Comparison of ENCODE assay signal across 21 mouse cellular contexts in genomic region chr4:155505671-155506295, GRCm38 (mm10). TPM values are rescaled to one million over a fixed set of nuclear protein-coding genes. Genes with fewer than 3 reads are reported as not detected.
"Had no signal": no experiment of that assay in that cellular context is flagged by ENCODE, and none has a peak within 500 bp of the region (broad histone marks: within the 10 kb centered on the region; RNA-seq: fewer than 3 reads in every experiment).

No protein-coding gene starts in this region.

- DNase-seq: kidney, adult 8-10 months; kidney, postnatal 14 days; kidney, postnatal 4 days; layer of hippocampus, adult 9-11 months; left cerebral cortex, postnatal 4 days; liver, postnatal 0 days; lung, embryonic 14.5 days; thymus, adult 2 months; thymus, postnatal 14 days; thymus, postnatal 4 days had no signal

- H3K9ac ChIP-seq: limb, embryonic 12.5 days; limb, embryonic 15.5 days; liver, embryonic 14.5 days; liver, postnatal 0 days; lung, embryonic 14.5 days; midbrain, embryonic 12.5 days; neural tube, embryonic 13.5 days had no signal

- H3K9me3 ChIP-seq: limb, embryonic 12.5 days; limb, embryonic 15.5 days; midbrain, embryonic 12.5 days; neural tube, embryonic 13.5 days had no signal

- H3K27ac ChIP-seq: left cerebral cortex, adult 2 months; limb, embryonic 12.5 days; limb, embryonic 15.5 days; liver, embryonic 14.5 days; macrophage; midbrain, embryonic 12.5 days; neural tube, embryonic 13.5 days had no signal

- H3K4me3 ChIP-seq: left cerebral cortex, adult 2 months; limb, embryonic 12.5 days; limb, embryonic 15.5 days; midbrain, embryonic 12.5 days; myocyte; neural tube, embryonic 13.5 days had no signal

- ATAC-seq: intestine, postnatal 0 days; liver, postnatal 0 days; lung, postnatal 0 days had no signal

- H3K36me3 ChIP-seq: limb, embryonic 15.5 days; midbrain, embryonic 12.5 days had no signal

- H3K4me2 ChIP-seq: limb, embryonic 12.5 days; limb, embryonic 15.5 days; lung, embryonic 14.5 days; midbrain, embryonic 12.5 days; neural tube, embryonic 13.5 days had no signal

- H3K27me3 ChIP-seq: limb, embryonic 12.5 days; limb, embryonic 15.5 days; midbrain, embryonic 12.5 days; neural tube, embryonic 13.5 days had no signal

RNA-seq across cellular contexts. Expression of gene Tmem52, which starts 36.9 kb away (rescaled TPM):
- polyA plus RNA-seq: limb, embryonic 12.5 days; liver, embryonic 11.5 days; liver, embryonic 14.5 days; lung, embryonic 14.5 days; macrophage; myocyte; neural tube, embryonic 13.5 days had no signal
